Mouse (Mus musculus) heart, postnatal 36 days (tissue): ENCODE results near the gene Cd200. TPM values are rescaled to one million over a fixed set of nuclear protein-coding genes. Genes with fewer than 3 reads are reported as not detected.
"Not testable (repeated sequence)": the region's sequence is repeated elsewhere in the genome, so short reads cannot be mapped to it uniquely, and the experiment has no call there.

Source experiments
- DNase-seq, 2 experiments: peaks; one replicate each; pipeline ENCODE4 v3.0.0; 2021 to 2022
- intact Hi-C: fragments of 180-260 bp; cut with DNase I; formaldehyde crosslinking; loops from one replicate; pipeline ENCODE4 v1.15.1; 2025
- total RNA-seq, 2 experiments: library from RNA; stranded (reverse); gene quantifications; 2 replicates each; pipeline ENCODE4 v1.2.3; 2021

Cd200 gene
- 10 to 100 TPM; 66.9 to 69.8 TPM for total RNA-seq

- peak; percentile 65 to 70 for DNase-seq
- intact Hi-C loops: loop anchor here (1.0 to 5.0 kb wide), 4 partner anchors 31 to 78 kb away; no protein-coding TSS in a partner anchor
Measured at GRCm38 (mm10) chr16:45408425-45409063, at the start of gene Cd200. TSS of gene Cd200 (minus strand) at chr16:45409053.

GRCm38 (mm10) chr16:45454762-45455161 is 45.9 kb upstream of the Cd200 start:
- intact Hi-C loops: no loop called here

GRCm38 (mm10) chr16:45437230-45437739 is 28.4 kb upstream of the Cd200 start:
- intact Hi-C loops: no loop called here
- DNase-seq: no peak

More at GRCm38 (mm10) chr16:45454762-45455161, 45.9 kb upstream of the Cd200 start:
- no peak for DNase-seq

- intact Hi-C loops: no loop called here
- DNase-seq: no peak
Measured at GRCm38 (mm10) chr16:45435591-45435990, 26.7 kb upstream of the Cd200 start.

GRCm38 (mm10) chr16:45427651-45428050 is 18.8 kb upstream of the Cd200 start:
- intact Hi-C loops: no loop called here

GRCm38 (mm10) chr16:45413497-45413896 is 4.6 kb upstream of the Cd200 start:
- no peak for DNase-seq
- intact Hi-C loops: loop anchor here (1.0 kb wide), 1 partner anchor 130 kb away; no protein-coding TSS in a partner anchor

More at GRCm38 (mm10) chr16:45427651-45428050, 18.8 kb upstream of the Cd200 start:
- DNase-seq: peak in 1 of 2 experiments; percentile 25

- intact Hi-C loops: loop anchor here (2.0 to 5.0 kb wide), 3 partner anchors 42 to 78 kb away; no protein-coding TSS in a partner anchor
- not testable (repeated sequence) for DNase-seq
Measured at GRCm38 (mm10) chr16:45409064-45409446, 202 bp upstream of the Cd200 start.

- intact Hi-C loops: loop anchor here (1.0 to 5.0 kb wide), 4 partner anchors 31 to 77 kb away; no protein-coding TSS in a partner anchor
- DNase-seq: no peak
Measured at GRCm38 (mm10) chr16:45407645-45408400, 1.0 kb downstream of the Cd200 start.

- DNase-seq: no peak
- intact Hi-C loops: loop anchor here (5.0 kb wide), 2 partner anchors 40 to 60 kb away; no protein-coding TSS in a partner anchor
Measured at GRCm38 (mm10) chr16:45407091-45407490, 1.8 kb downstream of the Cd200 start.

GRCm38 (mm10) chr16:45402951-45403350 is 5.9 kb downstream of the Cd200 start:
- intact Hi-C loops: no loop called here
- no peak for DNase-seq

GRCm38 (mm10) chr16:45402036-45402435 is 6.8 kb downstream of the Cd200 start:
- intact Hi-C loops: no loop called here
- no peak for DNase-seq

- no peak for DNase-seq
- intact Hi-C loops: loop anchor here (2.0 kb wide), 1 partner anchor 15 kb away; no protein-coding TSS in a partner anchor
Measured at GRCm38 (mm10) chr16:45399947-45400555, 8.8 kb downstream of the Cd200 start.

- no peak for DNase-seq
- intact Hi-C loops: no loop called here
Measured at GRCm38 (mm10) chr16:45399411-45399810, 9.4 kb downstream of the Cd200 start.

GRCm38 (mm10) chr16:45397440-45397839 is 11.4 kb downstream of the Cd200 start:
- intact Hi-C loops: no loop called here
- DNase-seq: no peak

- intact Hi-C loops: no loop called here
Measured at GRCm38 (mm10) chr16:45392246-45392645, 16.6 kb downstream of the Cd200 start.

GRCm38 (mm10) chr16:45391680-45392079 is 17.2 kb downstream of the Cd200 start:
- intact Hi-C loops: no loop called here

More at GRCm38 (mm10) chr16:45392246-45392645, 16.6 kb downstream of the Cd200 start:
- no peak for DNase-seq

GRCm38 (mm10) chr16:45390286-45390956 is 18.4 kb downstream of the Cd200 start:
- intact Hi-C loops: no loop called here
- no peak for DNase-seq

More at GRCm38 (mm10) chr16:45391680-45392079, 17.2 kb downstream of the Cd200 start:
- DNase-seq: no peak

- intact Hi-C loops: no loop called here
- DNase-seq: no peak
Measured at GRCm38 (mm10) chr16:45389833-45390232, 19.0 kb downstream of the Cd200 start.

- no peak for DNase-seq
- intact Hi-C loops: no loop called here
Measured at GRCm38 (mm10) chr16:45389041-45389440, 19.8 kb downstream of the Cd200 start.

- no peak for DNase-seq
- intact Hi-C loops: no loop called here
Measured at GRCm38 (mm10) chr16:45381811-45382210, 27.0 kb downstream of the Cd200 start.
